Mouse (Mus musculus): ENCODE data around the gene Sec23a.

DNA sequence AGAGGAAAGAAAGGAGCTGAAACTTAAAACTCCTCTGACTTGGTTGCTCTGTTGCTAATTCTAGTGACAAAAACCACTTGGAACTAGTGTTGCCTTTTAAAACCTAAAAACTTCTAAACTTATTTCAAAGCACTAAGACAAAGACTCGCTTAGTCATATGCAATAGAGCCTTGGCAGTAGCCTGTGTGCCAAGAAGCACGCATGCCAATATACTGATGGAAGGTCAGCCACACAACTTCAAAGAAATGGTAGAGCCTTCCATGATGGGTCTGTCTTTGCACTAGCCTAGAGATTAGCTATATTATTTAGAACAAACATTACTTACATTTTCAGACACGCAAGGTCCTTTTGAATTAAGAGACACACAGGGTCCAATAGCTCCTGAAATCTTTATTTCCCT lies 26.1 kb downstream of the Sec23a start:
- TF ChIP-seq CTCF (IDR thresholded peaks at IDR 0.05; ENCODE audit: borderline replicate concordance, extremely low read depth, insufficient read depth, insufficient read length) (no peak), POLR2A (IDR thresholded peaks at IDR 0.05; ENCODE audit: borderline replicate concordance, extremely low read depth, insufficient read depth, insufficient read length, poor library complexity, severe bottlenecking) (no peak)

All from brain, embryonic 14.5 days (tissue).